Mouse (Mus musculus): ENCODE data around the gene Ermp1. TPM values are rescaled to one million over a fixed set of nuclear protein-coding genes. Genes with fewer than 3 reads are reported as not detected.

Ermp1 gene
- polyA plus RNA-seq, 1 experiment from 2014 or later = 9.4 TPM

- ATAC-seq = no peak
These were observed 16.7 kb upstream of the Ermp1 start for GRCm38 (mm10) chr19:29664934-29665333.

GRCm38 (mm10) chr19:29663780-29664179 is 15.6 kb upstream of the Ermp1 start:
- no peaks in the 10 kb centered on the region for H3K4me1 ChIP-seq (ENCODE audit: control insufficient read depth, insufficient read depth, low read length)
- ATAC-seq = no peak
- no peaks in the 10 kb centered on the region for H3K27me3 ChIP-seq (ENCODE audit: control insufficient read depth, insufficient read depth, low read depth, low read length)
- WGBS = 81% methylated on average over 8 of the region's 8 CpGs
- H3K36me3 ChIP-seq (ENCODE audit: control insufficient read depth, insufficient read depth, low read length) = no peaks in the 10 kb centered on the region
- H3K27ac ChIP-seq (ENCODE audit: low read length) = no peak overlapping the region
- H3K9me3 ChIP-seq (replicated peaks; ENCODE audit: control insufficient read depth, low read length, poor library complexity, severe bottlenecking) = no peaks in the 10 kb centered on the region
- H3K4me3 ChIP-seq (ENCODE audit: low read depth, low read length) = no peak overlapping the region
- H3K4me2 ChIP-seq (ENCODE audit: low read length) = no peak overlapping the region
- no peak overlapping the region for H3K9ac ChIP-seq (ENCODE audit: low read depth, low read length)

More at GRCm38 (mm10) chr19:29664934-29665333, 16.7 kb upstream of the Ermp1 start:
- Histone ChIP-seq H3K9ac (ENCODE audit: low read depth, low read length) (no peak overlapping the region), H3K4me2 (ENCODE audit: low read length) (no peak overlapping the region), H3K4me3 (ENCODE audit: low read depth, low read length) (no peak overlapping the region), H3K9me3 (replicated peaks; ENCODE audit: control insufficient read depth, low read length, poor library complexity, severe bottlenecking) (no peaks in the 10 kb centered on the region), H3K4me1 (ENCODE audit: control insufficient read depth, insufficient read depth, low read length) (no peaks in the 10 kb centered on the region), H3K27ac (ENCODE audit: low read length) (no peak overlapping the region), H3K36me3 (ENCODE audit: control insufficient read depth, insufficient read depth, low read length) (no peaks in the 10 kb centered on the region), H3K27me3 (ENCODE audit: control insufficient read depth, insufficient read depth, low read depth, low read length) (no peaks in the 10 kb centered on the region)
- WGBS = 88% methylated on average over 5 of the region's 5 CpGs

- Histone ChIP-seq H3K27ac (ENCODE audit: low read length) (no peak overlapping the region), H3K4me2 (ENCODE audit: low read length) (no peak overlapping the region), H3K27me3 (ENCODE audit: control insufficient read depth, insufficient read depth, low read depth, low read length) (no peaks in the 10 kb centered on the region), H3K9me3 (replicated peaks; ENCODE audit: control insufficient read depth, low read length, poor library complexity, severe bottlenecking) (no peaks in the 10 kb centered on the region), H3K9ac (ENCODE audit: low read depth, low read length) (no peak overlapping the region), H3K4me3 (ENCODE audit: low read depth, low read length) (no peak overlapping the region), H3K4me1 (ENCODE audit: control insufficient read depth, insufficient read depth, low read length) (no peaks in the 10 kb centered on the region), H3K36me3 (ENCODE audit: control insufficient read depth, insufficient read depth, low read length) (no peaks in the 10 kb centered on the region)
- ATAC-seq = no peak
- WGBS = 83% methylated on average over 6 of the region's 6 CpGs
These were observed 13.9 kb upstream of the Ermp1 start for GRCm38 (mm10) chr19:29661974-29662580.

GRCm38 (mm10) chr19:29660835-29661764 is 12.9 kb upstream of the Ermp1 start:
- WGBS = 89% methylated on average over 10 of the region's 10 CpGs
- no peak overlapping the region for H3K4me2 ChIP-seq (ENCODE audit: low read length)
- no peaks in the 10 kb centered on the region for H3K9me3 ChIP-seq (replicated peaks; ENCODE audit: control insufficient read depth, low read length, poor library complexity, severe bottlenecking)
- no peak for ATAC-seq
- H3K27ac ChIP-seq (ENCODE audit: low read length) = no peak overlapping the region
- H3K9ac ChIP-seq (ENCODE audit: low read depth, low read length) = no peak overlapping the region
- H3K36me3 ChIP-seq (ENCODE audit: control insufficient read depth, insufficient read depth, low read length) = no peaks in the 10 kb centered on the region
- H3K27me3 ChIP-seq (ENCODE audit: control insufficient read depth, insufficient read depth, low read depth, low read length) = no peaks in the 10 kb centered on the region
- no peaks in the 10 kb centered on the region for H3K4me1 ChIP-seq (ENCODE audit: control insufficient read depth, insufficient read depth, low read length)
- no peak overlapping the region for H3K4me3 ChIP-seq (ENCODE audit: low read depth, low read length)

- no peak overlapping the region for H3K4me3 ChIP-seq (ENCODE audit: low read depth, low read length)
- H3K27ac ChIP-seq (ENCODE audit: low read length) = no peak overlapping the region
- H3K4me1 ChIP-seq (ENCODE audit: control insufficient read depth, insufficient read depth, low read length) = no peaks in the 10 kb centered on the region
- no peaks in the 10 kb centered on the region for H3K27me3 ChIP-seq (ENCODE audit: control insufficient read depth, insufficient read depth, low read depth, low read length)
- H3K9ac ChIP-seq (ENCODE audit: low read depth, low read length) = no peak overlapping the region
- H3K36me3 ChIP-seq (ENCODE audit: control insufficient read depth, insufficient read depth, low read length) = no peaks in the 10 kb centered on the region
- WGBS = 64% methylated on average over 6 of the region's 6 CpGs
- no peak for ATAC-seq
- H3K4me2 ChIP-seq (ENCODE audit: low read length) = no peak overlapping the region
- H3K9me3 ChIP-seq (replicated peaks; ENCODE audit: control insufficient read depth, low read length, poor library complexity, severe bottlenecking) = no peaks in the 10 kb centered on the region
These were observed 11.5 kb upstream of the Ermp1 start for GRCm38 (mm10) chr19:29659705-29660104.

GRCm38 (mm10) chr19:29658836-29659235 is 10.6 kb upstream of the Ermp1 start:
- Histone ChIP-seq H3K36me3 (ENCODE audit: control insufficient read depth, insufficient read depth, low read length) (no peaks in the 10 kb centered on the region), H3K27ac (ENCODE audit: low read length) (no peak overlapping the region), H3K27me3 (ENCODE audit: control insufficient read depth, insufficient read depth, low read depth, low read length) (no peaks in the 10 kb centered on the region), H3K4me1 (ENCODE audit: control insufficient read depth, insufficient read depth, low read length) (no peaks in the 10 kb centered on the region), H3K4me2 (ENCODE audit: low read length) (no peak overlapping the region), H3K4me3 (ENCODE audit: low read depth, low read length) (no peak overlapping the region), H3K9me3 (replicated peaks; ENCODE audit: control insufficient read depth, low read length, poor library complexity, severe bottlenecking) (no peaks in the 10 kb centered on the region), H3K9ac (ENCODE audit: low read depth, low read length) (no peak overlapping the region)
- no peak for ATAC-seq
- 90% methylated on average over 4 of the region's 4 CpGs for WGBS

- Histone ChIP-seq H3K4me1 (ENCODE audit: control insufficient read depth, insufficient read depth, low read length) (no peaks in the 10 kb centered on the region), H3K36me3 (ENCODE audit: control insufficient read depth, insufficient read depth, low read length) (no peaks in the 10 kb centered on the region), H3K27ac (ENCODE audit: low read length) (no peak overlapping the region), H3K9ac (ENCODE audit: low read depth, low read length) (no peak overlapping the region), H3K9me3 (replicated peaks; ENCODE audit: control insufficient read depth, low read length, poor library complexity, severe bottlenecking) (no peaks in the 10 kb centered on the region), H3K4me2 (ENCODE audit: low read length) (no peak overlapping the region), H3K4me3 (ENCODE audit: low read depth, low read length) (no peak overlapping the region), H3K27me3 (ENCODE audit: control insufficient read depth, insufficient read depth, low read depth, low read length) (no peaks in the 10 kb centered on the region)
- 91% methylated on average over 2 of the region's 2 CpGs for WGBS
- ATAC-seq = no peak
These were observed 9.3 kb upstream of the Ermp1 start for GRCm38 (mm10) chr19:29657558-29657957.

- Histone ChIP-seq H3K27ac (ENCODE audit: low read length) (no peak overlapping the region), H3K4me3 (ENCODE audit: low read depth, low read length) (no peak overlapping the region), H3K36me3 (ENCODE audit: control insufficient read depth, insufficient read depth, low read length) (no peaks in the 10 kb centered on the region), H3K27me3 (ENCODE audit: control insufficient read depth, insufficient read depth, low read depth, low read length) (no peaks in the 10 kb centered on the region), H3K4me1 (ENCODE audit: control insufficient read depth, insufficient read depth, low read length) (no peaks in the 10 kb centered on the region), H3K4me2 (ENCODE audit: low read length) (no peak overlapping the region), H3K9ac (ENCODE audit: low read depth, low read length) (no peak overlapping the region), H3K9me3 (replicated peaks; ENCODE audit: control insufficient read depth, low read length, poor library complexity, severe bottlenecking) (no peaks in the 10 kb centered on the region)
- WGBS = 47% methylated on average over 3 of the region's 3 CpGs
- no peak for ATAC-seq
These were observed 8.8 kb upstream of the Ermp1 start for GRCm38 (mm10) chr19:29657033-29657432.

- Histone ChIP-seq H3K27me3 (ENCODE audit: control insufficient read depth, insufficient read depth, low read depth, low read length) (no peaks in the 10 kb centered on the region), H3K4me2 (ENCODE audit: low read length) (no peak overlapping the region), H3K4me3 (ENCODE audit: low read depth, low read length) (no peak overlapping the region), H3K4me1 (ENCODE audit: control insufficient read depth, insufficient read depth, low read length) (no peaks in the 10 kb centered on the region), H3K27ac (ENCODE audit: low read length) (no peak overlapping the region), H3K9ac (ENCODE audit: low read depth, low read length) (no peak overlapping the region), H3K36me3 (ENCODE audit: control insufficient read depth, insufficient read depth, low read length) (no peaks in the 10 kb centered on the region), H3K9me3 (replicated peaks; ENCODE audit: control insufficient read depth, low read length, poor library complexity, severe bottlenecking) (no peaks in the 10 kb centered on the region)
- WGBS = 74% methylated on average over 5 of the region's 5 CpGs
- no peak for ATAC-seq
These were observed 8.4 kb upstream of the Ermp1 start for GRCm38 (mm10) chr19:29656620-29657019.
